Mouse (Mus musculus) testis, adult 2 months (tissue): ENCODE results near the gene Olfr1507.

Experiments
- CTCF ChIP-seq: fragments of 200-500 bp; IDR thresholded peaks from 2 replicates; pipeline ENCODE4 v1.5.1; 2012; ENCODE audit warnings: low read depth, mild to moderate bottlenecking, inconsistent platforms, low read length, moderate library complexity; ENCODE audit not compliant: control insufficient read depth, insufficient read depth, insufficient replicate concordance
- POLR2A ChIP-seq: fragments of 200-500 bp; IDR thresholded peaks from 2 replicates; pipeline ENCODE4 v1.6.1; 2012; ENCODE audit warnings: low read depth, mild to moderate bottlenecking, inconsistent platforms, low read length, moderate library complexity; ENCODE audit not compliant: control insufficient read depth

GRCm38 (mm10) chr14:52442690-52443089 is 52.9 kb downstream of the Olfr1507 start, which contains the start of gene Olfr1509:
- TF ChIP-seq CTCF (no peak), POLR2A (no peak)
